Mouse (Mus musculus): ENCODE results near the gene Selenot. TPM values are rescaled to one million over a fixed set of nuclear protein-coding genes. Genes with fewer than 3 reads are reported as not detected.

The Selenot gene
- polyA plus RNA-seq (2014; fragmentation: Illumina TruSeq; extraction: RNeasy Lipid Tissue Mini Kit (QIAGEN cat#74804); ENCODE audit: low read depth, low replicate concordance) = 128 TPM

DNA sequence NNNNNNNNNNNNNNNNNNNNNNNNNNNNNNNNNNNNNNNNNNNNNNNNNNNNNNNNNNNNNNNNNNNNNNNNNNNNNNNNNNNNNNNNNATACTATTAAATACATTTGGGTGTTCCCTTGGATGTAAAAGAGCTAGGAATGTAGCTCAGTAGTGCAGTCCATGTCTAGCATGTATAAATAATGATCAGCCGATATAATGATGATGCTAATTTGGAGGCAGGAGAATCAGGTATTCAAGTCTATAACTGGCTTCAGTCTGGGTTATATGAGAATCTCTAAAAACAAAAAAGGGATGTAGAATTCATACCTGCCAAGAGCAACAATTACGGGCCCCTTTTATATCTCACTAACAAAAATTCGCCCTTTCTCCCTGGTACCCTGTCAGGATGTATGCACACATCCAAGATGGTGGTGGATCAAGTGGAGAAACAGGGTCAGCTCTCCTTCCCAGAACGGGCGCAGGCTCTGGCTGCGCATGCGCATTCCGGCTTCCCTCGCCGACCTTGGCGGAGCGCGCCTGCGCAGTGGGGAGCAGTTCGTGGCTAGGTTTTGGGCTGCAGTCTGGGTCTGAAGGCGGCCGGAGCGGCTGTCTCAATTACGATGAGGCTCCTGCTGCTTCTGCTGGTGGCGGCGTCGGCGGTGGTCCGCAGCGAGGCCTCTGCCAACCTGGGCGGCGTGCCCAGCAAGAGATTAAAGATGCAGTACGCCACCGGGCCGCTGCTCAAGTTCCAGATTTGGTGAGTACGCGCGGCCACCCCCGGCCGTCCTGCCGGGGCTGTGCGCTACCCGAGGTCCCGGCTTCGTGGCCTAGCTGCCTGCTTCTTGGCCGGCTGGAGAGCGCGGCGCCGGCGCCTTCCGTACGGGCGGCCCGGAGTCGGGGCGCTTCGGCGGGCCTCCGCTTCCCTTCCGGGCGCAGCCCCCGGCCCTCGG, at the start of gene Selenot:
TSS of gene Selenot (plus strand) at position 500 of the 930 bp plus-strand sequence.

DNA sequence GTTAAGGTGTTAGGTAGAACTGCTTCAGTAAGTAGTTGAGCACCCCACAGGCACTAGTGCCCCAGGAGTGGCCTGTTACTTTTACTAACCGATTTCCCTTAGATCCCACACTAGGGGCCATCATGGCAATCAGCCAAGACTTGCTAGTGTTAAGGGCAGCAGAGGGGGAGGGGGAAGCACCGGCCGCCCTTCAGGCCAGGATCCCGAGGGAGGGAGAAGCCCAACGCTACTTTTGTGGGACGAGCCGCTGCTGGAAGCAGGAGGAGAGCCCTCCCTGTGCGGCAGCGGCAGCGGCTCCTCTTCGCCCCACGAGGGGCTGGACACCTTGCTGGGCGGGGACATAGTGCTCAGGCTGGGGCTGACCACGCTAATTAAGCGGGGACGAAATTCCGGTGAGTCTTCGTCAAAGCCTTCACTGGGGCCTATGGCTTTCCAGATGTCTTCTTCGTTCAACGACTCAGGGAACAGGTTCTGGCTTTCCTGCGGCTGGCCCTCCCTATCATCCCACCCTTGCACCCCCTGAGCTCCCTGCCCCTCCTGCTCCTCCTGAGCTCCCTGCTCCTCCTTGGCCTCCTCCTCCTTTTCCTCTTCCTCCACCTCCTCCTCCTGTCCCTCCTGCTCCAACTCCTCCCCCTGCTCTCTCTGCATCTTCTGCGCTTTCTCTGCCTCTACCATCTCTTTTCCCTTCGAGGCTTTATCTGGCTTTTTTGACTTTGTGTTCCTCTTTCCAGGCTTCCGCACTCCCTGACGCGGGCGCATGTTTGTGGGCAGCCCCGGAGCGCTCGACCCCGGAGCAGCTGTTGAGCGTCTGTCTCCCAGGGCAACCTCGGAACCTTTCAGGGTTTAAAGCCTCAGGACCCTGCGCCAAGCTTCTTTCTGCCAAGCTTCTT, 60.2 kb downstream of the Selenot start, which contains the start of gene Erich6:
TSS of gene Erich6 (minus strand) at position 802 of the 890 bp plus-strand sequence.

Other genes starting within 250 kb of the Selenot start
- gene Tsc22d2, start 161.9 kb upstream of the Selenot start, polyA plus RNA-seq (2014; fragmentation: Illumina TruSeq; extraction: RNeasy Lipid Tissue Mini Kit (QIAGEN cat#74804); ENCODE audit: low read depth, low replicate concordance) = 11.5 TPM
- gene Eif2a, start 50.8 kb upstream of the Selenot start, polyA plus RNA-seq (2014; fragmentation: Illumina TruSeq; extraction: RNeasy Lipid Tissue Mini Kit (QIAGEN cat#74804); ENCODE audit: low read depth, low replicate concordance) = 45.7 TPM
- 14.3 TPM for gene Serp1, start 50.7 kb upstream of the Selenot start, polyA plus RNA-seq (2014; fragmentation: Illumina TruSeq; extraction: RNeasy Lipid Tissue Mini Kit (QIAGEN cat#74804); ENCODE audit: low read depth, low replicate concordance)
- gene Erich6, start 60.6 kb downstream of the Selenot start, polyA plus RNA-seq (2014; fragmentation: Illumina TruSeq; extraction: RNeasy Lipid Tissue Mini Kit (QIAGEN cat#74804); ENCODE audit: low read depth, low replicate concordance) = 0.21 TPM
- 9.8 TPM for gene Siah2, start 115.8 kb downstream of the Selenot start, polyA plus RNA-seq (2014; fragmentation: Illumina TruSeq; extraction: RNeasy Lipid Tissue Mini Kit (QIAGEN cat#74804); ENCODE audit: low read depth, low replicate concordance)
- 0.52 TPM for gene Mindy4b-ps, start 245.7 kb downstream of the Selenot start, polyA plus RNA-seq (2014; fragmentation: Illumina TruSeq; extraction: RNeasy Lipid Tissue Mini Kit (QIAGEN cat#74804); ENCODE audit: low read depth, low replicate concordance)